8 mouse cellular contexts compared by ENCODE assay signal in genomic region chr3:52925223-52925622, GRCm38 (mm10).
A peak's percentile ranks its signal among the peaks of the same experiment; 100 is the strongest.
DNase-seq lines count a peak whose midpoint lies in the region; TF ChIP-seq lines count a peak whose summit lies in the region.
"Had no signal": no experiment of that assay in that cellular context is flagged by ENCODE, and none has a peak within 500 bp of the region (broad histone marks: within the 10 kb centered on the region; RNA-seq: fewer than 3 reads in every experiment).

No protein-coding gene starts in this region.

- H3K4me3 ChIP-seq in CH12.LX (replicated peaks in 1 of 3; ENCODE audit: low read depth in 2 of 3, low read length in 2 of 3, poor library complexity in 1 of 3), result no peak overlapping the region
- H3K4me3 ChIP-seq: lung, embryonic 15.5 days had no signal

- H3K27me3 ChIP-seq in CH12.LX (replicated peaks), result no peaks in the 10 kb centered on the region
- H3K27me3 ChIP-seq: lung, embryonic 15.5 days had no signal

- no peaks in the 10 kb centered on the region for H3K79me2 ChIP-seq in CH12.LX (replicated peaks; ENCODE audit: control insufficient read depth, extremely low read depth, insufficient read depth, poor library complexity, severe bottlenecking)

- DNase-seq in kidney, adult 18-20 months, result peak; percentile 30
- no peak for DNase-seq in kidney, adult 11 months
- DNase-seq in CH12.LX (ENCODE audit: extremely low read depth) (peak; percentile 37), NIH3T3 (ENCODE audit: low read depth) (peak; percentile 57)
- DNase-seq in large intestine, adult 2 months (ENCODE audit: low read depth, low spot score), result peak; percentile 2
- DNase-seq in testis, postnatal 14 days (ENCODE audit: low spot score), result peak; percentile 26
- DNase-seq in left cerebral cortex, adult 9 months (ENCODE audit: low spot score in 2 of 2), result no peak

- TF ChIP-seq RAD21 in CH12.LX (IDR thresholded peaks at IDR 0.05; ENCODE audit: low read depth, low read length), result peak; percentile 50

- peaks cover 5 to 25% of the 10 kb centered on the region in 2 experiments for H3K4me1 ChIP-seq in CH12.LX (ENCODE audit: control insufficient read depth in 1 of 2, insufficient read depth in 2 of 2)

- in situ Hi-C loops in CH12.LX (cut with MboI; ENCODE audit: low pct_ligation_motif_present, low pct_unique_long_range_greater_than_20kb, low sequenced_read_pairs), result no loop called here

- H3K36me3 ChIP-seq in CH12.LX (replicated peaks in 1 of 2; ENCODE audit: control insufficient read depth in 1 of 2, insufficient read depth in 1 of 2, low read length in 1 of 2), result no peaks in the 10 kb centered on the region
- H3K36me3 ChIP-seq: lung, embryonic 15.5 days had no signal

- TF ChIP-seq CTCF in CH12.LX (conservative IDR thresholded peaks at IDR 0.05 in 1 of 2, IDR thresholded peaks at IDR 0.05 in 1 of 2; ENCODE audit: low read depth in 2 of 2, low read length in 2 of 2), result peak; percentile 38 to 63

- WGBS in large intestine, adult 2 months, result 61% methylated on average over 3 of the region's 3 CpGs

- TF ChIP-seq POLR2A in CH12.LX (IDR thresholded peaks at IDR 0.05; ENCODE audit: low read depth, low read length), result no peak

- no peak for TF ChIP-seq EP300 in CH12.LX (IDR thresholded peaks at IDR 0.05; ENCODE audit: low read length)

- H3K9me3 ChIP-seq in CH12.LX (replicated peaks; ENCODE audit: low read length), result no peaks in the 10 kb centered on the region
- H3K9me3 ChIP-seq: lung, embryonic 15.5 days had no signal

- H3K27ac ChIP-seq in CH12.LX (ENCODE audit: insufficient read depth, low read depth), result no peak overlapping the region
- H3K27ac ChIP-seq: lung, embryonic 15.5 days had no signal

- dilution Hi-C loops in CH12.LX (cut with MboI; ENCODE audit: extremely low pct_ligation_motif_present, extremely low pct_unique_long_range_greater_than_20kb, low sequenced_read_pairs), result no loop called here

- no peak overlapping the region for H3K9ac ChIP-seq in CH12.LX (ENCODE audit: insufficient read depth, low read depth)
- H3K9ac ChIP-seq: lung, embryonic 15.5 days had no signal

- no peak overlapping the region for H3K4me2 ChIP-seq in CH12.LX (ENCODE audit: insufficient read depth, low read depth, poor library complexity, severe bottlenecking)
- H3K4me2 ChIP-seq: lung, embryonic 15.5 days had no signal

TF ChIP-seq in CH12.LX, 34 proteins besides CTCF, POLR2A, EP300 and RAD21:
- TF ChIP-seq ZC3H11A (IDR thresholded peaks at IDR 0.05; ENCODE audit: low read depth, low read length) (no peak), SMC3 (IDR thresholded peaks at IDR 0.05; ENCODE audit: low read depth, low read length) (peak; percentile 35; the same call in 1 of the 2 replicates), MAFK (IDR thresholded peaks at IDR 0.05; ENCODE audit: insufficient replicate concordance, low read length) (no peak), KAT2A (IDR thresholded peaks at IDR 0.05; ENCODE audit: insufficient replicate concordance, low read length) (no peak), TBP (conservative IDR thresholded peaks at IDR 0.05; ENCODE audit: low read depth, low read length) (no peak), IRF4 (IDR thresholded peaks at IDR 0.05; ENCODE audit: low read depth, low read length) (no peak), ETS1 (conservative IDR thresholded peaks at IDR 0.05; ENCODE audit: low read depth, low read length) (no peak), CHD2 (IDR thresholded peaks at IDR 0.05; ENCODE audit: low read length) (no peak), MYC (IDR thresholded peaks at IDR 0.05; ENCODE audit: low read depth, low read length) (no peak)

Comparison
In these comparisons a context has a peak if more than half of its experiments do, and no peak if none do; other contexts are left out.
1. DNase-seq: peak in kidney, adult 18-20 months (single experiment), CH12.LX (single experiment), NIH3T3 (single experiment), large intestine, adult 2 months (single experiment) and testis, postnatal 14 days (single experiment); none in kidney, adult 11 months (single experiment) and left cerebral cortex, adult 9 months (0 of 2).